Mouse (Mus musculus): Measurements from ENCODE around the gene Dlgap5. TPM values are rescaled to one million over a fixed set of nuclear protein-coding genes. Genes with fewer than 3 reads are reported as not detected.
"Not testable (repeated sequence)": the region's sequence is repeated elsewhere in the genome, so short reads cannot be mapped to it uniquely, and the experiment has no call there.

Gene Dlgap5
- polyA plus RNA-seq, 1 experiment, result 2.5 TPM

DNA sequence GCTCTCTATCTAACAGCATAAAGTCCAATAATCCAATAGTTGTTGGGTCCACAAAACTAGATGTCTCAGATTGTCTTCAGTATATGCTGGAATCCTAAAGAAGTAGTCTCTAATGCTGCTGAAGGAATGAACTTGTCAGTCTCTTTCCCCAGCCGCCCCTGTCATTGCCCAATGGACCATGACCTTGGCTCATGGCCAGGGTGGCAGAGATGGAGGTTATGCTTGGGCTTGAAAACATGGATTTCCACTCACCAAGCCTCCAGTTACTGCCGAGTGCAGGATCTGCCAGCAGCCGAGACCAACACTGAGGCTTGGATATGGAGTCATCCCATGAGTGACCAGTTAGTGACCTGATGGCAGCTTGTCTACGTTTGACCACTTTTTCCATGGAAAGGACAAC, 41.3 kb upstream of the Dlgap5 start:
- WGBS, result 71% methylated on average over 4 of the region's 4 CpGs
- no peak overlapping the region for H3K27ac ChIP-seq (ENCODE audit: insufficient read depth, low read depth, low read length)
- TF ChIP-seq CTCF (IDR thresholded peaks at IDR 0.05; ENCODE audit: extremely low read depth, insufficient read length, insufficient replicate concordance, low read depth, low read length) (no peak), POLR2A (IDR thresholded peaks at IDR 0.05; ENCODE audit: low read depth, low read length) (no peak)
- no peaks in the 10 kb centered on the region for H3K4me1 ChIP-seq (ENCODE audit: control insufficient read depth, insufficient read depth, insufficient read length, low read length)
- no peaks in the 10 kb centered on the region for H3K36me3 ChIP-seq (ENCODE audit: control insufficient read depth, insufficient read depth, low read length)
- H3K27me3 ChIP-seq (ENCODE audit: control insufficient read depth, insufficient read depth, low read length), result no peaks in the 10 kb centered on the region
- no peak overlapping the region for H3K4me3 ChIP-seq (ENCODE audit: low read depth, low read length)

GRCm38 (mm10) chr14:47450121-47450520, 31.9 kb upstream of the Dlgap5 start, which contains the start of gene Fbxo34:
Fbxo34 (plus strand) TSS chr14:47450421.
- H3K4me3 ChIP-seq (ENCODE audit: low read depth, low read length); H3K27me3 ChIP-seq (ENCODE audit: control insufficient read depth, insufficient read depth, low read length); H3K4me1 ChIP-seq (ENCODE audit: control insufficient read depth, insufficient read depth, insufficient read length, low read length); H3K27ac ChIP-seq (ENCODE audit: insufficient read depth, low read depth, low read length); H3K36me3 ChIP-seq (ENCODE audit: control insufficient read depth, insufficient read depth, low read length): not testable (repeated sequence)
- 89% methylated on average over 4 of the region's 5 CpGs for WGBS

DNA sequence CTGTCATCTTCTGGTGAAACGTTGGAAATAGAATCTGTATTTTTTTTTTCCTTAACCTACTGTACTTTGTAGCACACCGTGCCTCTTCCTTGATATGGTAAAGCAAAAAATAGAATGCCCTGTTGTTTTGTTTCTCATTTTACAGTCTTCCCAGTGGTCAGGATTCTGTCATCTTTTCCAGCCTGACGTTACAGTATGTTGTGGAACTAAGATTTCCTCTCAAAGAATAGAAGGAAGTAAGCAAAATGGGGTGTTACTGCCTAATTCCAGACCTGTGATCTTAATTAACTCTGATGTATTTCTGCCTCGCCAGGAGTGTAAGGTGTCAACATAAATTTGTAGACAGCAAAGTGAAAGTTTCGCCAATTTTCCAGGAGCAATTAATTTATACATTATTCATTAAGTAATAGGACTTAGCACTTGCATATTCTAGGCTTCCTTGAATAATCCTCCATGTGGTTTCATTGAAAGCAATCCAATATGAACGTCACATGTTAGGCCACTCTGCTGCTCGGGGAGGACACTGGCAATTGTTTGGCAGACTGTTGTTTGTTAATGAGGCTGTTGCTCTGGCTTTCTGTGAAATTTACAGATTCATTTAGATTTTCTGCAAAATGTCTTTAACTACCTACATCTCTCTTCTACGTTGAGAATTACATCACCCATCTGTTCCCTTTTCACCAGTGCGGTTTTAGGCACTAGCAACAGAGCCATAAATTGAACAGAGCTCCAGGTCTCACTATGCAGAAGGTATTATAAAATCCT, 27.3 kb upstream of the Dlgap5 start:
- Histone ChIP-seq H3K27me3 (ENCODE audit: control insufficient read depth, insufficient read depth, low read length) (no peaks in the 10 kb centered on the region), H3K36me3 (ENCODE audit: control insufficient read depth, insufficient read depth, low read length) (no peaks in the 10 kb centered on the region), H3K4me3 (ENCODE audit: low read depth, low read length) (no peak overlapping the region), H3K27ac (ENCODE audit: insufficient read depth, low read depth, low read length) (no peak overlapping the region), H3K4me1 (ENCODE audit: control insufficient read depth, insufficient read depth, insufficient read length, low read length) (no peaks in the 10 kb centered on the region)
- TF ChIP-seq POLR2A (IDR thresholded peaks at IDR 0.05; ENCODE audit: low read depth, low read length) (no peak), CTCF (IDR thresholded peaks at IDR 0.05; ENCODE audit: extremely low read depth, insufficient read length, insufficient replicate concordance, low read depth, low read length) (no peak)
- WGBS, result 59% methylated on average over 9 of the region's 9 CpGs

DNA sequence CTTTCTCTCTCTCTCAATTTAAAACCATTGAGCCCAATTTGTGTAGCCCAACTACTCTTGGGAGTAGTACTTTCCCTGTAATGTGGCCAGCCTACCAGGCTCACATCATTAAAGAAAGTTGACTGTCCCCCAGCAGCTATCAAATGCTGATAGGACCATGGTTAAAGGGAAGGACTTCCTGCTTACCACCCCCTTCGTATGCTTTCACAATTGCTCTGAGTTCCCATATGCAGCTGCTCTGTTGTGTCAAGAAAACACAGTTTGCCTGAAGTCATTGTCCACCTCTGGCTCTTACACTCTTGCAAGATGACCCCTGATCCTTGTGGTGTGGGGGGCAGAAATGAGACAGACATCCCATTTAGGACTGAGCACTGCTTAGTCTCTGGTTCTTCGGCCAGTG, 26.7 kb upstream of the Dlgap5 start:
- WGBS, result 55% methylated on average over 2 of the region's 2 CpGs
- Histone ChIP-seq H3K27me3 (ENCODE audit: control insufficient read depth, insufficient read depth, low read length) (no peaks in the 10 kb centered on the region; the same call in 1 of the 2 replicates), H3K4me1 (ENCODE audit: control insufficient read depth, insufficient read depth, insufficient read length, low read length) (no peaks in the 10 kb centered on the region), H3K4me3 (ENCODE audit: low read depth, low read length) (no peak overlapping the region), H3K36me3 (ENCODE audit: control insufficient read depth, insufficient read depth, low read length) (no peaks in the 10 kb centered on the region), H3K27ac (ENCODE audit: insufficient read depth, low read depth, low read length) (no peak overlapping the region)
- TF ChIP-seq CTCF (IDR thresholded peaks at IDR 0.05; ENCODE audit: extremely low read depth, insufficient read length, insufficient replicate concordance, low read depth, low read length) (no peak), POLR2A (IDR thresholded peaks at IDR 0.05; ENCODE audit: low read depth, low read length) (no peak)

GRCm38 (mm10) chr14:47438947-47439346, 20.7 kb upstream of the Dlgap5 start:
- Histone ChIP-seq H3K27me3 (ENCODE audit: control insufficient read depth, insufficient read depth, low read length) (no peaks in the 10 kb centered on the region; the same call in 1 of the 2 replicates), H3K36me3 (ENCODE audit: control insufficient read depth, insufficient read depth, low read length) (no peaks in the 10 kb centered on the region), H3K4me1 (ENCODE audit: control insufficient read depth, insufficient read depth, insufficient read length, low read length) (no peaks in the 10 kb centered on the region), H3K4me3 (ENCODE audit: low read depth, low read length) (no peak overlapping the region), H3K27ac (ENCODE audit: insufficient read depth, low read depth, low read length) (no peak overlapping the region)
- no peak for TF ChIP-seq CTCF (IDR thresholded peaks at IDR 0.05; ENCODE audit: extremely low read depth, insufficient read length, insufficient replicate concordance, low read depth, low read length)
- no peak for TF ChIP-seq POLR2A (IDR thresholded peaks at IDR 0.05; ENCODE audit: low read depth, low read length)
- 69% methylated on average over 3 of the region's 3 CpGs for WGBS

DNA sequence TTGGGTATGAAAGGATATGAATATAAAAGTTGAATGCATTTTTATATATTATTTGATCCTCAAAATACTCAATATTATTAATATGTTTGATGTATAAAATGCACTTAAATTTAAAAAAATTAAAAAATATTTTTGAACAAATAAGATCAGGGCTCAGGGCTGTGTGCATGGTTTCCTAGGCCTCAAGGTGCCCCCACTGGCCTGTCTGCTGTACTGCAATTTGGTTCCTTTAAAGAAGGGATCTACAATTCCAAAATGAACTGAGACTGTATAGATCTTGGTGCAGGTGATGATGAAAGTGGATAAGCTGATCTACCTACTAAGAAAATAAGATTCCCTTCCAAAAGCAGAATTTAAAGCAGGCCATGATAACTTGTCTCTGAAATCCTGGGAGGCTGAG, 14.8 kb upstream of the Dlgap5 start:
- Histone ChIP-seq H3K27me3 (ENCODE audit: control insufficient read depth, insufficient read depth, low read length) (no peaks in the 10 kb centered on the region), H3K4me1 (ENCODE audit: control insufficient read depth, insufficient read depth, insufficient read length, low read length) (no peaks in the 10 kb centered on the region)
- TF ChIP-seq CTCF (IDR thresholded peaks at IDR 0.05; ENCODE audit: extremely low read depth, insufficient read length, insufficient replicate concordance, low read depth, low read length) (peak; percentile 39; the same call in 1 of the 2 replicates), POLR2A (IDR thresholded peaks at IDR 0.05; ENCODE audit: low read depth, low read length) (no peak)

GRCm38 (mm10) chr14:47422466-47422865, 4.3 kb upstream of the Dlgap5 start:
- Histone ChIP-seq H3K27ac (ENCODE audit: insufficient read depth, low read depth, low read length) (no peak overlapping the region), H3K4me1 (ENCODE audit: control insufficient read depth, insufficient read depth, insufficient read length, low read length) (0 out of 2 replicates have a peak, but pooled peaks cover under 1% of the 10 kb centered on the region), H3K27me3 (ENCODE audit: control insufficient read depth, insufficient read depth, low read length) (no peaks in the 10 kb centered on the region), H3K4me3 (ENCODE audit: low read depth, low read length) (no peak overlapping the region), H3K36me3 (ENCODE audit: control insufficient read depth, insufficient read depth, low read length) (no peaks in the 10 kb centered on the region)
- TF ChIP-seq POLR2A (IDR thresholded peaks at IDR 0.05; ENCODE audit: low read depth, low read length) (no peak), CTCF (IDR thresholded peaks at IDR 0.05; ENCODE audit: extremely low read depth, insufficient read length, insufficient replicate concordance, low read depth, low read length) (no peak)
- 72% methylated on average over 4 of the region's 4 CpGs for WGBS

More for the DNA sequence above, 14.8 kb upstream of the Dlgap5 start:
- H3K4me3 ChIP-seq (ENCODE audit: low read depth, low read length), result no peak overlapping the region
- no peak overlapping the region for H3K27ac ChIP-seq (ENCODE audit: insufficient read depth, low read depth, low read length)
- no peaks in the 10 kb centered on the region for H3K36me3 ChIP-seq (ENCODE audit: control insufficient read depth, insufficient read depth, low read length)
